Mouse (Mus musculus): ENCODE results near the gene Spata5.
"Not testable (repeated sequence)": the region's sequence is repeated elsewhere in the genome, so short reads cannot be mapped to it uniquely, and the experiment has no call there.

Spata5 gene

DNA sequence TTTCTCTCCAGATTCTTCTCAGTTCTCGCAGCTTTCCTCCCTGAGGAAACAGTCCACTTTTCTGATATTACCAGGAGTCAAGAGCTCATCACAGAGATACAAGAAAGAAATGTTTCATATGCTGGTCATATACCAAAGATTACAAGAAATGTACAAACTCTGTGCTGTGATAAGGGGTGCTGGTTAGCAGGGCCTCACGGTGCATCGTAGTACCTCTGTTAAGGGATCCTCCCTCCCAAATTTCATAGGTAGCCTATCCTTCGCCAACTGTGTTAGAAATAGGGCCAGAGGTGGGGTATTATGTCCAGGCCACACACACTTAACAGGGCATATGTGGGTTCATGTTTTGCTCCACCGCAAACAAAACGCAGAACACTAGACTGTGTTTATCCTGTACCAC, 157.1 kb downstream of the Spata5 start:
- no peak for DNase-seq

DNA sequence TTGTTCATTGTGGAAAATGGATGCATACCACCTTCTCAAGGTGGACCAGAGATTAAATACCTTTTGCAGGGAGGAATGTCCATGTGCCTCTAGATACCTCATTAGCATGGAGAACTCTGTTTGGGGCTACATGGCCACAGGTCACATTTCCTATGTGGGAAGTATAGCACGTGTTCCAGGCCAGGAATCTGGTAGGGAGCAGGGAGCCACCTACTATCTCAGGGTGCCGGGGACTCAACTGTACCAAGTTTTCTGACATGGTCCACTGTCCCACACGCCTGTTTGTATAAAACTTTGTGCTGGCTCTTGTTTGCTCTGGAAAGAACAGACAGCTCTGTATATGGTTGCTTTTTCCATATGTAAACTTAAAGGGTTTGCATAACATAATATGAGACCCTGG, 158.0 kb downstream of the Spata5 start:
- DNase-seq: no peak

DNA sequence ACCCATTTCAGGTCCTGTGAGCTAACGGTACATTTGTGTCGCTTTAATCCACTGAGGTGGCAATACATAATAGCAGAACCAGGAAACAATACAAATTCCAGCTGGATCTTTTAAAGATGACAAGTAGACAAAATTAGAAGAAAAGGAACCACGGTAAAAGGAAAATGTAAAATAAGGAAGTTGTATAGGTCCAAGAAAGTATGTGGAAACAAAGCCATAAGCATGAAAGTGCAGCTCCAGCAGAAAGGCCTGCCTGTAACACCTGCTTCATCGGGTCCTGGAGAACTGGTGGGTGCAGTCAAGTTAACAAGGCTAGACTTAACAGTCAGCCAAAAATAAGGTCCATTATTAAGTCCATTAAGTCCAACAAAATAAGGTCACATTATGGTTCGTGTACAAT, 164.9 kb downstream of the Spata5 start:
- no peak for DNase-seq

DNA sequence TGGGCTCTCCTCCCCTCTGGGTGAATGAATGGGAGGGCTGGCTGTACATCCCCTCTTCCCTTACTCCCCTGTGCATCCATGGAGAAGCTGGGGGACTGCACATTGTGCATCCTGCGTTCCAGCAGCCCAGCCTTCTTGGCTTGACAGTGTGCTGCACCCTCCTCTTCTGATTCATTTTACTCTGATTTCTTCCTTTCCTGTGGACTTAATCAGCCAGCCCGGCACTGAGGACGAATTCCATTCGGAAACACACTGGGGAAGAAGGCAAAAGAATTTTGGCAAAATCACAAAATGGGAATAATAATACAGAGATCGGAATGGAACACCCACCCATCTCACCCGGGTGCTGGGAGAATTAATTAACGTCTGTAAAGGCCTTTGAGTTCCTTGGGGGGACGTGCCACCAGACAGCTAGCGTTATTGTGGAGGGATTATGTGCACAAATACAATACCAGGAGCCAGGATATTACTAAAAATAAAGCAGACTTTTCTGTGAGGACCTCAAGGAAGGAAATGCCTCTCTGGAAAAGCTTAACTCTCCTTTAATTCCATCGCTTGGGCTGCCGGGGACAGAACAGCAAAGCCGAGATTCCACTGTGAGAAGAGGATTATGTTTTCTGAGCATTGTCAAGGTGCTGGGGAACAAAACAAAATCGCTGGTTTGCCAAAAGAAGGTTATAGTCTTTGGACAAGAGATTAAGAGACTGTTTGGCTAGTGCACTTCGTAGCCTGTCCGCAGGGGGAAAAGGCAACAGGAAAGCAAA, 166.5 kb downstream of the Spata5 start:
- DNase-seq: no peak

DNA sequence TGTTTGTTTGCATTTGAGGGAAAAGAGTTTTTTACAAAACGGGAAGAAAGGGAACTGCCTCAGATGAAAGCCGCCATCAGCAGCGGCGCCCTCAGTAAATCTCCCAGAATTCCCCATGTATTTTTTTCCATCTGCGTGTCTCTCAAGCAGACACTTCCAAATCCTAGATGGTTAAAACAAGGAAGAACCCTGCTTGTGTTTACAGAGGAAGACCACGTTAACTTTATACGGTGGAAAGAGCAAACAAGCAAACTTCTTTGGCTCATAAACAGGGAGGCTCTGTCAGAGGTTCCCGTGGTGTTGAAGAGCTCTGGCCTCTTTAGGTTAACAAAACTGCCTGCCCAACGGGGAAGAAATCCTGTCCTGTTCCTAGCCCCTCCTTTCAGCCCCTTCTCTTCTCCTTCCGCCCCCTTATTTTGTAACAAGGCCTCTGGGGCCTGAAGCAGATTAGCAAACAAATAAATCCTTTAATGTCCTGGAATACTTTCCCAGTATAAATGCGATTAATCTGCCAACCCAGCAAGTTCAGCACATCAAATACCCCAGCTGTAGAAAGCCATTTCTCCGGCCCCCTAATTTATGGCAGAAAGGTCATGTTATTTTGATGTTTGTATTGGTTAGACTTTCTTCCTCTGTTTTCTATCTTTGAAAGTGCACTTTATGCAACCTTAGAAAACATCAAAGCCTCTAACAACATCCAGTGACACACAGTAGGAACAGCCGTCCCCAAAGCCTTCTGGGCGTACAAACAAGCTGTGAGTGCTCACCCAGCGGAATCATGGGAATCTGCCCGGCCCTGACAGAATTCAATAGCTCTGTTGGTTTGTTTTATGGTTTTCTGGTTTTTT, 167.3 kb downstream of the Spata5 start:
- no peak for DNase-seq

DNA sequence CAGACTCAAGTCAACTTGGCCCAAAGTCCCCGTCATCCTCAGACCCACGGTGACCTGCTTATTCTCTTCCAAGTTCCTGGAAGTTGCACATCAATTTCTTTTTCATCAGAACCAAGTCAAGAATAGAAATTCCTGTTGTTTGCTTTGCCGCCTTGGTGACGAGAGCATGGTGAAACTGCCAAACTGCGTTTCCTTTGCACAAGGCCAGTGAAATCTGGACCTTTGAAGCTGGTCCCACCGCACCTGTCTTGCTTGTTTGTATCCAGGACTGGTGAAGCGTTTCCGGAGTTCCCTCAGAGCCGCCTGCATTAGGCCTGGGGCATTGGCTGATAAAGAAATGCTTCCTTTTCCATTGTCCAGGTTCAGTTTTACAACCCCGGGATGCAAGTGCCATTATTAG, 176.0 kb downstream of the Spata5 start:
- DNase-seq: no peak

DNA sequence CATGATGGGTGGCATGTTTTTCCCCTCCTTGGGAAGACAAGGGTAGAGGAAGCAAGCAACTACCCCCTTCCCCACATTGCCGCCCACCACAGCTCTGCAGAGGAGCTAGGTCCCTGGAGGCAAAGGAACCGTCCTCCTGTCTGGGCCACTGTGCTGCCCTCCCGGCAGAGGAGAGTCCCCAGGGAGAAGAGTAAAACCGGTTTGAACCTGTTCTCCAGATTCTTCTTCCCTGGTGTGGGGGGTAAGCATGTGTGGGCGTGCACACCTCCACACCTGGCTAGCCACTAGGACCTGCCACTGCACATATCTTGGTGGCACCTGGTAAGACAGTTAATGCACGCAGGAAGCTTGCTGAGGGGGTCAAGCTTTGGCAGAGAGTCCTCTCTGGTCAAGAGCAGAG, 176.8 kb downstream of the Spata5 start:
- no peak for DNase-seq

DNA sequence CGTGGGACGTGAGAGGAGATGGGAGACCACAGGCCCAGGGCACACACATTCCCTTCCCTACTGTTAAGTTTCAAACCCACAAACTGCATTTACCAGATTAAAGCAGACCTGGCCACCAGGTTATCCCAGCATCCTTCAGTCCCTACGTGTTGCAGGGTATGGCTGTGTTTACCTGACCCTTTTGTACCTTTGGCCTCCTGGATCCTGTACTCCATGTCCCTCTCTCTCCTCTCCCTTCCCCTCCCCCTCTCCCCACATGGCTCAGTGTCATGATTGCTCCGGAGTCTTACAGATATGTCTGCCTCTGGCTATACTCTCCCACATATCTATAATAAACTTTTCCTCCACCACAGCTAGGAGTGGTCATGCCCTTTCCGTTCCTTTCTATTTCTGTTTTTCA, 177.5 kb downstream of the Spata5 start:
- DNase-seq: no peak

DNA sequence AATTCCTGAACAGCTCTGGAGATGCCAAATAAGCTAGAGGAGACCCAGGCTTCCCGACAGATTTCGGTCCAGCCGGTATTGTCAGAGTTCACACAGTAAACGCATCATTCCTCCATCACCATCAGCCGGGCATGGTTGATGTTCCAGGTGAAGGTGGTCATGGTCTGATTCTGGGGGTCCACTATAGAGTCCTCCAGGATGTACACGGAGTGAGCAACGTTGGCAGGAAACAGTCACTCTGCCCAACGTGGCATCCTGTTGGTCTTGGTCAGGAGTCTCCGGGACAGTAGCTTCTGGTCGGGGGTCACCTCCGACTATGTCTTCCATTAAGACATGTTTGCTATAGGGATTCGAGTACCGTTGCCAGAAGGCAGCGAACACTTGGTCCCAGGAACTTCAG, 179.9 kb downstream of the Spata5 start:
- DNase-seq: not testable (repeated sequence)

DNA sequence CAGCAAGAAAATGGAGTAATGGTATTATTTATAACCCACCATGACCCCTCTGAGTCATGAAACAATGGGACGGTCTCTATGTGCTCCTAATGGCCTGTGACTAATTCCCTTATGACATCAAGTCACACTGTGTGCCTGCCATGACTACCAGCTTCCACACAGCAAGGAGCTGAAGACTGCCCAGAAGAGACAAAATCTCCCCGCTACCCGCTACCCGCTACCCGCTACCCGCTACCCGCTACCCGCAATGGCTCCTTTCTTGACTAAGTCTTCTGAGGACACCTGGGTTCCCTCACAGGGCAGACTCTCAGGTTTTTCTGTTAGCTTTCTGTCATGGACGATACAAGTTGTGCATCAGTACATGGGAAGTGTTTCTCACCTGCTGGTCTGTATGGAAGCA, 182.7 kb downstream of the Spata5 start:
- no peak for DNase-seq

DNA sequence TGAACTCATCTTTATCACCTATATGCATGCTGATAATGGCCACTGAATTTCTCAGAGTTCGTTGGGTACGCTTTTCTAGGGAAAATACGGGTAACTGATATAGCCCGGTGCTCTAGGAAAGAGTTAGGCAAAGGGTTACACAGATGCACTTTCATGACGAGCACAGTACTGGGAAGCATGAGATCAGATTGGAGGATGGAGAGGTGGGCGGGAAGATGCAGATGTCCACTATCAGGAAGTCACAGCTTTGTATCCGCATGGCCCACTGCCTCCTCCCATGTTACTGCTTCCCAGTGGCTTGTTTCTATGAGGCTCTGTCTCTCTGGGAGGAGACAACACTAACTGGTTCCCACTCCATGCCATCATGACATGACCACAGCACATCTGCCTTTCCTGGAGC, 183.2 kb downstream of the Spata5 start:
- DNase-seq: no peak

DNA sequence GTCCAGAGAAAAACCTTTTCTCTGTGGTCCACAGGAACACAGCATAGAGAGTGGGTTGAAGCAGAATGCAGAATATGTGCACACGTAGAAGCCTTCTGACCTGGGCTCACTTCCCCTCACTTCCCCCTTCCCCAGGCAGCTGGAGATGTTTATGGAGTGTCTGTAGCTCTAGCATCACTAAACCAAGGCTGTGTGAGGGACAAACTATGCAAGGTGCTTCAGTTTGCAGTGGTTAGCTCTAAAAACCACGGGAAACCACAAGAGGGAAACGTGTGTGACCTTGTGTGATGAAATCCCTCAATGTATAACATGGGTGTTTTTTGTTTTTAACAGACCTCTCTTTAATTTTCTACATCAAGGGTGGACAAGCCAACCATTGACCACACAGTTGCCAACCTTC, 183.8 kb downstream of the Spata5 start:
- DNase-seq: no peak

DNA sequence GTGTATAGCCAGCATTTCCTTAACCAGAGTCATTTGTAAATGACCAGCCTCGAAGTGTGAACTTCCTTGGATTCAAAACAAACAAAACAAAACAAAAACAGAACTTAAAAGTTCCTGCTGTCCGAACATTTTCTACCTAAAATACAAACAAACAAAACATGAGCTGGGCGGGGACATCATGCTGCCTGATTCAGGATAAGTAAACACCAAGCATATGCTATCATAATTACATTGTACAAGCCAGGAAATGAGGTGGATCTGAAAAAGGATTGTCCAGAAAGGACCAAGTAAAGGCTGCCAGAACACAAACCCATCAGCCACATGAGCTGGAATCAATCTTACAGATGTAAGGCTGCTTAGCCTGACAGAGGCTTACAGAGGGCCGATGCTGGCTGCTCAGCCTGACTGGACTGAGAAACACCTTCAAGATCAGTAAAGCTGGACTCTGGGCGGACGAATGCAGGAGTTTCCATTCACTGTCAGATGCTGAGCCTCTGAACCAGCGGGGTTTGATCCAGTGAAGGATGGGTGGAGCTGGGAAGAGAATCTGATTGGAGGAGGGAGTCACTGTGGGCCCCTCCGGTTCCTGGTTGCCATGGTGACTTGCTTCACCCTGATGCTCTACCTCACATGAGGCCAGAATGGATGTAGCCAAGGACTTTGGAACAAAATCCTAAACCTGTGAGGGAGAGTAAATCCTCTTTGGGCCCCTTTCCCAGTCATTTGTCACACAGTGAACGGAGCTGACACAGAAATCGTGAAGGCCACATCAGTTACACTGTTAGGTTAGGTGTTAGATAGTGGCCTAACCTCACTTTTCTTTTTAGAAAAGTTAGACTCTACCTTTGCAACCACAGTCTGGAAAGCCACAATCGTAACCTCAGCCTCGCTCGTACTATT, 185.5 kb downstream of the Spata5 start:
- DNase-seq: no peak

DNA sequence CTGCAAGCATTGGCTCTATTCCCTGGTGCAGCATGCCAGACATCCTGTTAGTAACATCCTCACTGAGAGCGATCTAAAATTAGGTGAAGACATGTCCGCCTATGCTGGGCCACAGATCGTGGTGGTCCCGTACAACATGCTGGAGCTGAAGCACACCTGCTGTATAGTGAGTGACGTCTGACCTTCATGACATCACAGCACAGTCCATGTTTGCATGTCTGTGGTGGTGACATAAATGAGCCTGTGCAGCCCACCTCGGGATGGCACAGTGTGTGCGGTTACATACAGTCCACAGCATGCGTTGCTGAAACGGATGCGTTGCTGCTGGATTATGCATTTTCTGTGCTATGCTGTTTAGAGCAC, 186.2 kb downstream of the Spata5 start:
- DNase-seq: no peak

DNA sequence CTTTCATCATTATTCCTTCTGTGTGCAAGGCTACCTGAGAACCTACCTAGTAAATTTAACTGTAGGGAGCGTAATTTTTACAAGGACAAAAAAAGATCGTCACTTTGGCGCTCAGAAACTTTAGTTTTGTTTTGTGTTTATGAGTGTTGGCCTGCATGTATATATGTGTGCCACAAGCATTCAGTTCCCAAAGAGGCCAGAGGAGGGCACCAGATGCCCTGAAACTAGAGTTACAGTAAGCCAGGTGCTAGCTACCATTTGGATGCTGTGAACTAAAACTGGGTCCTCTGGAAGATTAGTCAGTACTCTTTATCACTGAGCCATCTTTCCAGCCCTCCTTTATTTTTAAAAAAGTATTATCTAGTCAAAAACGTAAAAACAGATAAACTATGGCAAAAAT, 189.2 kb downstream of the Spata5 start:
- no peak for DNase-seq

DNA sequence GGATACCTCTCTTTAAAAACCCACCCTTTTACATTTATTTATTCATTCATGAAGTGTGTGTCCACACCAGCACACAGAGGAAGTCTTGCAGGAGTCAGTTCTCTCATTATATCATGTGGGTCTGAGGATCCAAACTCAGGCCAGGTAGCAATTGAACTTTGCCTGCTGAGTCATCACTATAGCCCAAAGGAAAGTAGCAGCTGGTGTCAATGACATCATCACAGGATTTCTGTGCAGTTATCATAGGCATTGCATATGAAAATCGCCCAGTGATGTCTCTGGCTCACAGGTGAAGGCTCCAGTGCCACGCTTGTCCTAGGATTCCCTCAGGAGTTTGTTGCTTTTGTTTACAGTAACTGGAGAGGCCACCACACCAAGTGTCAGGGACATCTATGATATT, 191.0 kb downstream of the Spata5 start:
- no peak for DNase-seq

DNA sequence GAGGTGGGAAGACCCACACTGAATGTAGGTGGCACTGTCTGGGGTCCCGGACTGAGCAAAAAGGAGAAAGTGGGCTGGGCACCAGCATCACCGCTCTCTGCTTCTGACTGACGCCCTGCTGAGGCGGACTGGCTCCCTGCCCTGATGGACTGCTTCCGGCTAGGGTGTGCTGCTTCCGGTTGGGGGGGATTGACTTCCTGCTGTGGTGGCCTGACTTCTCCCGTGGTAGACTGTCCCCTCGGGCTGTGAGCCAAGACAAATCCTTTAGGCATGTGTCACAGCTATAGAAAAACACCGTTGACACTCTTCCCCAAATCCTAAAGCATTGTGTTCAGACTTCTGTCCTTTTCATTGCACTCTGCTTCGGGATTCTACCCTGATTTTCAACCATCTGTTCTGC, 194.0 kb downstream of the Spata5 start:
- no peak for DNase-seq

DNA sequence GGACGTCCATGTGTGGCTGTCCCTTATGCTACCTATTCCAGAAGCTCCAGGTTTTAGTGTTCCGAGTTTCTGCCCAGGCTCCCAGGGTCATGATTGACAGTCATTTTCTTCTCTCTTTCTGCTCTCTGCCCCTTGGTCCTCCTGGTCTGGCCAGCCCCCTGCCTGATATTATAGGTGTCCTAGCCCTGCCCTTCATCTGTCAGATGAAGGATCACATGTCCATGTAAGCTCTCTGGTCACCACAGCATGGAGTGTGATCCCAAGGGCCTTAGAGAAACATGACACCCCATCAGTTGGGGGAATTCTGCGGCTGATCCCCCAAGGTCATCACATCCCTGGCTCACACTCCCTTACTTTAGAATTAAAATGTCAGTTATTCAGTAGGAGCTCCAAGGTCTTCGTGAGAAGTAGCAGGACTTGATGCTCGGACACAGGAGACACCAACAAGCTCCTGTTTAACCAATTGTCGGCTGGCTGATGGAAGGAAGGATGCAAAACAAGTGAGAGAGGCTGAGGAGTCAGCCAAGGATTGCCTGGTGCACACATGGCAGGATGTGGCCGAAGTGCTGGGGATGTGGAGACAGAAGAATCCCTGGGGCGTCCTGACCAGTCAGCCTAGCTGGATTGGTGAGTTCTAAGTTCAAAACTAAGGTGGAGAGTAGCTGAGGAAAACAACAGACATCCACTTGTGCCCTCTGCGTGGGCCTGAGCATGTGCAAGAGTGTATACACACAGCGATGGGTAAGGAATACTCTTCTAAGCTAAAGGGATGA, 195.4 kb downstream of the Spata5 start:
- no peak for DNase-seq

DNA sequence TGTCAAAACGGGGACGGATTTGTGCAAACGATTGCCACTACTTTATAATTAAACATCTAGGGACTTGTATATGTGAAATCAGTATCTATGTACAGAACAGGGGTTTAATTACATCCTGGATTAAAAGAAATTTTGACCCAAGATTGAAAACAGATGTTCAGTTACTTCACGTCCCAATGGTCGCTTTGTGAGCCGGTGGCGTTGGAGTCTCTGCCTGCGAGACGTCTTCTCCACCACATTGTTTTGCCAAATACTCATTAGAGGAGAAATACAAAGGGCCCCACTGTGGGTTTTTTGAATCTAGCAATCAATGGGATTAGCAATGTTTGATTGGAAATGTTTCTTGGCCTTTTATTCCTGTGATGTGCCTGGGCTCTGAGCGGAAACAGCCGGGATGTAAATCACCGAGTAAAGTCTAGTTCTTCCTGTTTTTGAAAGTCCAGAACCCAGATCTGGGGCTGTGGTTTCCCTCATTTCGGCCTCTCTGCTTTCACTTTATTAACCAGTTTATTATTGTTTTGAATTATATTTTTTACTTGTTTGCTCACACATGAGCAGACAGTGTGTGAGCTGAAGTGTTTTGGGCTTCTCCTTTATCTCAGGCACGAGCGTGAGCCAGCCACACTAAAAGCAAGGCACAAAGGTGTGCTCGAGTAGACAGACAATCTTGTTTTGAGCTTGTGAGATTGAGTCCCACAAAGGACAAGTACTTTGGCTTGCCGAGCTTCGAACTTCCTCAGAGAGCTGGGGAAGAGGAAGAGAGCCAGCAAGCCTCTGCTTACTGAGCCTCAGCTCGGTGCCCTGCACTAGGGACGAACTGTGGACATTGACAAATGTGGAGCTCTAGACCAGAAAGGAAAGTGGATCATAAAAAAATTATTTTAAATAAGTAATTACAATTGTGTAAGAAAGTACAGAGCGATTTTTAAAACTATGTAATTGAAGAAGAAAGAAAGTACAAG, 197.2 kb downstream of the Spata5 start:
- DNase-seq: no peak

All from thymus, adult 18-20 months (tissue).